Mouse (Mus musculus) embryonic fibroblast, embryonic 13.5 days (primary cell): ENCODE data around the gene Fam124a.

ENCODE experiments used
- CTCF ChIP-seq: IDR thresholded peaks from 2 replicates; pipeline ENCODE4 v1.5.1; 2011; ENCODE audit warnings: mild to moderate bottlenecking, control low read depth, low read length, moderate library complexity, borderline replicate concordance; ENCODE audit not compliant: insufficient read depth
- POLR2A ChIP-seq: IDR thresholded peaks from 2 replicates; pipeline ENCODE4 v1.6.1; 2011; ENCODE audit warnings: low read depth, mild to moderate bottlenecking, control low read depth, low read length, moderate library complexity

GRCm38 (mm10) chr14:62600109-62600522 lies 44.6 kb downstream of the Fam124a start:
- TF ChIP-seq CTCF (no peak), POLR2A (no peak)
